Mouse (Mus musculus): ENCODE results near the gene Fam114a2. TPM values are rescaled to one million over a fixed set of nuclear protein-coding genes. Genes with fewer than 3 reads are reported as not detected.
A peak's percentile ranks its signal among the peaks of the same experiment; 100 is the strongest.

Gene Fam114a2
- total RNA-seq, 2 experiments from 2014 or later: 38.3 to 45.4 TPM

DNA sequence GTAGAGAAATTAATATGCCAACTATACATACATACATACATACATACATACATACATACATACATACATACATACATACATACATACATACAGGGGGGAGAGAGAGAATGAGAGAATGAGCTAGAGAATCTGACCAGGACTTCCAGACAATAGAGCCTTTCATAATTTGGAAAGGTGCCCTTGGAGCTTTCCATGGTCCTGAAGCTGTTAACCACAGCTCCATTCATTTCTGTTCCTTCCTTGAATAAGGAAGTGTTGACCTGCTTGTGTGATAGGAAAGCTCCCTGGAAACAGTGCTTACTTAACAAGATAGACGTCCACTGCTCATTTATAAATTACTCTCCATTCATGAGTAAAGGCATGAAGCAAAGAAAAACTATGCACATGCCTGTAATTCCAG is 84.3 kb downstream of the Fam114a2 start:
- DNase-seq: peak; percentile 34

Other genes with a start within 250 kb of the Fam114a2 start
- 10 to 100 TPM; 16.1 to 18.4 TPM for gene Mfap3, start within 50 bp of the Fam114a2 start, total RNA-seq (2021)
- 10 to 100 TPM; 13.0 to 15.7 TPM for gene Galnt10, start 126.8 kb upstream of the Fam114a2 start, total RNA-seq (2021)

Data from gastrocnemius, postnatal 10 days (tissue).